Mouse (Mus musculus) liver, postnatal 0 days (tissue): ENCODE data around the gene Lin37.

Source experiments
- CTCF ChIP-seq: sonication (generic); IDR thresholded peaks from 2 replicates; pipeline ENCODE4 v1.5.1; 2016; ENCODE audit warnings: antibody characterized with exemption, low read depth
- EP300 ChIP-seq: IDR thresholded peaks from 2 replicates; pipeline ENCODE4 v1.6.1; 2016; ENCODE audit warnings: antibody characterized with exemption, low read depth, mild to moderate bottlenecking

DNA sequence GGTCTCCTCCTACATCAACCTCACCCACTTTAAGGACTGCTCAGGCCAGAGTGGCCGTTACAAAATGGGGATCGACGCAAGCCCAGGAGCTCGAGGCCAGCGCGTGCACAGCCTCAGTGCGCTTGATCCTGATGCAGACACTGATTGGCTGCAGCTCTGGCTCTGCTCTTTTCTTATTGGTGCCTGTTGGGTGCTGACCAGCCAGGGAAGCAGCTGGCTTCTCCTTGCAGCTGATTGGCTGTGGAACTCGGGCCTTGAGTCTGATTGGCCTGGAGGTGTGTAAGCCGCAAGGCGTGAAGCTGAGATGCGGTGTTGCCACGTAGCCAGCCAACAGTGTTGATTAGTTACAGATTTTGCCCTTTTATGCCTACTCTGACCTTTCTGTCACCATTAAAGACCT, 39.1 kb upstream of the Lin37 start, which contains the start of gene Zbtb32:
- TF ChIP-seq CTCF (no peak), EP300 (no peak)
